Mouse (Mus musculus): ENCODE measurements at regions not wholly inside any gene's neighbourhood (a gene's known extent, or its start where the extent isn't known, plus 50 kb on each side); places are given as distances from the start of the nearest gene placed in this dataset.
"Not testable (repeated sequence)": the region's sequence is repeated elsewhere in the genome, so short reads cannot be mapped to it uniquely, and the experiment has no call there.

DNA sequence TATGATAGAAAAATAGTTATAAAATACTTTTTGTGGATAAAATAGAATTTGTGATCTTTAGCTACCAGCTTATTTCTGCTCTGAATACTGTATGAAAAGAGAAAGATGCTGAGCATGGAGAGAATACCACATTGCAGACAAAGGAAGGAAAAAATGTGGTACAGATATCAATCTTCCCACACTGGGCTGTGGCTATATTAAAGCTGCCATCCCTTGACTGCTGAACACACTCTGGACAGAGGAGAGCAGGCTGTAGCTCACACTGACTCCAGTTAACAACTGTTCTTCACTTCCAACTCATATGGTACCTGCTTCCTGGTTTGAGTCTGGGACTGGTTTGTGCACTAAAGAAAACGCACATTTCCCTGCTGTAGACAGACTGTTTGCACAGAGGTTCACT is 76.7 kb upstream of the Try4 start:
- ATAC-seq (ENCODE audit: extremely low read depth, insufficient number of reproducible peaks, low FRiP score, poor library complexity, severe bottlenecking): no peak

GRCm38 (mm10) chr6:41218415-41218814 is 83.7 kb upstream of the Try4 start:
- ATAC-seq (ENCODE audit: extremely low read depth, insufficient number of reproducible peaks, low FRiP score, poor library complexity, severe bottlenecking): peak; percentile 26; the same call in 1 of the 2 replicates

DNA sequence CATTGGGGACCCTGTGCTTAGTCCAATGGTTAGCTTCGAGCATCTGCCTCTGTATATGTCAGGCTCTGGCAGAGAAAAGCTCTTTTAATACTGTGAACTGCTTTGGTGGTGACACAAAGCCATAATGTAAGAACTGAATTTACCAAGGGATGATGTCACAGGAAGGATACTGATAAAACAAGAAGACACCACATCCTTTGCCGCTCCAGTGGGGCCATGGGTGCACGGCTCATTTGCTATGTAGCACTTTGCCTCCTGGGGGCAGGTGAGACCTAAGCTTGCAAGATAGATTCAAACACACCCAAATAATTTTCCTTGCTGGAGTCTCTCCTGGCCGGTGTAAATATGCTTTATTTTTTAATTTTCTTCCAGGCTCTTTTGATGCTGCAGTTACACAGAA is 86.2 kb upstream of the Try4 start:
- ATAC-seq (ENCODE audit: extremely low read depth, insufficient number of reproducible peaks, low FRiP score, poor library complexity, severe bottlenecking): peak; percentile 44; the same call in 1 of the 2 replicates

- ATAC-seq (ENCODE audit: extremely low read depth, insufficient number of reproducible peaks, low FRiP score, poor library complexity, severe bottlenecking): no peak
Measured at GRCm38 (mm10) chr6:41205864-41206263, 96.2 kb upstream of the Try4 start.

DNA sequence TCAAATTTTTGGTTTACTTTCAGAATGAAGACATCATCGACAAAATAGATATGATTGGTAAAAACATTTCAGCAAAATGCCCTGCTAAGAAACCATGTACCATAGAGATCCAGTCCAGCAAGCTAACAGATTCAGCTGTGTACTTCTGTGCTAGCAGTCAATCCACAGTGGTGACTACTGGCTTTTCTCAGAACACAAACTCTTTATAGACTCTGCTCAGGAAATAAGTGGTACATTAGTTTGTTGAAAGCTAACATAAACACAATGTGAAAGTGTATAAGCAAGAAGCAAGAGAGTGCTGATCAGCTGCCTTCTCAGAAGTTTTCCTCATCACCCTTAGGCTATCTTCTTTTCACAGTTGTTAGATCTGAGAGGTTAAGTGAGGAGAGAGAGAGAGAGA is 99.2 kb upstream of the Try4 start:
- ATAC-seq (ENCODE audit: extremely low read depth, insufficient number of reproducible peaks, low FRiP score, poor library complexity, severe bottlenecking): no peak

DNA sequence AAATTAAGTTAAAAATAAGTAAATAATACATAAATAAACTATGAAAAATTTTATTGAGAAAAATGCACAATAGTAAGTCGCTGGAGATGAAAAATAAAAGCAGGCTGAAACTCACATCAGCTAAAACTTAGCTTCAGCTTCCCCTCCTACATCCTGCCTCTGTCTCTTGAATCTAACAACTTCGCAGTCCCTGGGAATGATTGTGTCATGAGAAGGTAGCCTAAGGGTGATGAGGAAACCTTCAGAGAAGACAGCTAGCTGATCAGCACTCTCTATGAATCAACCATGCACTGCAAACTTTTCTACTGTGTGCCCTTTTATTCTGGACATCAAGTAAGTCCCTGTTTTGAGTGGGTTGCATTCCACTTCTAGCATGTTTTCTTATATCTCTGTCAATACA is 99.8 kb upstream of the Try4 start:
- 0 out of 2 replicates have a peak, but pooled peaks have one; percentile 19 for ATAC-seq (ENCODE audit: extremely low read depth, insufficient number of reproducible peaks, low FRiP score, poor library complexity, severe bottlenecking)

DNA sequence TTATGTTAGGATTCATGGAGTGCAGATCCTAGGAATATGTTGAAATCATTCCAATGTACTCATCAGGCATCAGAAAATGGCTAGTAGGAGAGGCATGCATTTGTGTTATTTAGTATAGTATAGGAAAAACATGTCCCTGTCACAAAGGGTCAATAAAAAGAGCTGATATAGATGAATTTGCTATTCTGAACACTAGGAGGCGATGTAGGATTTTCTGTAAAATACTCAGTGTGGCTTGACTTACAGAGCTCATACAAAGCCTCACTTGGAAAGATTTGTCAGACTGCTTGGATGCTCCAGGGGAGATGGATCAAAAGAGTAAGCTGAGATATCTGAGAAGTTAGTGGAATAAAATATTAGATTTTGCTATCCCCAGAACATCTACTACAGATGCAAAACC is 107.6 kb upstream of the Try4 start:
- ATAC-seq (ENCODE audit: extremely low read depth, insufficient number of reproducible peaks, low FRiP score, poor library complexity, severe bottlenecking): peak; percentile 39; the same call in 1 of the 2 replicates

DNA sequence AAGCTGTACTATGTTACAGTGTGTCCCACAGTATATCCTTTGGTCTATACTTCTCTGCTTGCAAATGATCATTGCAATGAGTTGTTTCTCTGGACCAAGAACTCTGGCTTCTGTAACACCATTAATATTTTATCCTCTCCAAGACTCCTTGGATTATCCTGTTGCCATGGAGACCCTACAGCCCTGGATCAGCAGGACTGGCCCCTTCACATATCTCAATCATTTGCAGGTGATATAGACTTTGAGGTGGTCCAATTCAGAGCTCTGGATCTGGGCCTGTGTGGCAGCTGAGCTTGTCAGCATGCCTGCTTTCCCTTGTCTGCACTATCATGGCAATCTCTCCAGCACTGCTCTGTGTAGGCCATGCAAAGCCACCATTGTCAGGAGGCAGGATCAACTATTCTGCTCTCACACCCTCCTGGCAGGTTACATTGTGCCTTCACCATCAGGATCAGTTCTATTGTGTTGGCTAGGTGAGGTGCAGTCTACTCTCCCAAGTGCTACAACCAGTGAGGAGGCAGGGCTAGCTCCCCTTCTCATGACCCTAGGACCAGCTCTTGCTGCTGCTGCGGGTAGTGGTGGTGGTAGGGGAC is 110.2 kb upstream of the Try4 start:
- ATAC-seq (ENCODE audit: extremely low read depth, insufficient number of reproducible peaks, low FRiP score, poor library complexity, severe bottlenecking): no peak

DNA sequence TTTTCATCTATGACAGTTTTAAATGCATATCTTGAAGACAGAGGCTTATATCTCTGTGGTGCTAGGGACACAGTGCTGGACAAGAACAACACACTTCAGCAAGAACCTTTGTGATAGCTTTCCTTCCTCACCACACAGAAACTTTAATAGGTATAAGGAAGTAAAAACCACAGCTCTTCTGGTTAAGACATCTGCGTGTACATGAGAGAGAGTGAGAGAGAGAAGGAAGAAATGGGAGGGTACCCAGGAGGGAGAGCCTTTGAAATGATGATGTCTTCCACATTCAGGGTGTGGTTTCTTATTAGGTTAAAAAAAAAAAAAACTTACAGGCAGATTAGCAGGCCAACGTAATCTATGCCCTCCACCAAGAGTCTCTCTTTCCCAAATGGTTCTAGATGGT is 113.2 kb upstream of the Try4 start:
- ATAC-seq (ENCODE audit: extremely low read depth, insufficient number of reproducible peaks, low FRiP score, poor library complexity, severe bottlenecking): no peak

DNA sequence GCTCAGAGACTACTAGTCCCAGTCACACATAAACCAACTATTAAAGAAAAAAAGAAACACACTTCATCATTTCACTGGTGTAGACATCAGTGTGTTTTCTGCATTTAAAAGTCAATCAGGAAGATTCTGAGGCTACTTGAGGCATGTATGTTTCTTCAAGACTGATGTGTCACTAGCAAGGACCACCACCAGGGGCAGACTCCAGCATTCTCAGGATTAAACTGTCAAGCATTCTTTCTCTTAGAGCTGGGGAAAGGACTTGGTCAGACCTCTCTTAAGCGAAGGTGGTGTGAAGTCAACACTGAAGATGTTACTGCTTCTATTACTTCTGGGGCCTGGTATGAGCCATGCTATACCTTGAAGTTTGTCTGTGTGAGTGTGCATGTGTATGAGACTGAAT is 114.1 kb upstream of the Try4 start:
- ATAC-seq (ENCODE audit: extremely low read depth, insufficient number of reproducible peaks, low FRiP score, poor library complexity, severe bottlenecking): no peak

DNA sequence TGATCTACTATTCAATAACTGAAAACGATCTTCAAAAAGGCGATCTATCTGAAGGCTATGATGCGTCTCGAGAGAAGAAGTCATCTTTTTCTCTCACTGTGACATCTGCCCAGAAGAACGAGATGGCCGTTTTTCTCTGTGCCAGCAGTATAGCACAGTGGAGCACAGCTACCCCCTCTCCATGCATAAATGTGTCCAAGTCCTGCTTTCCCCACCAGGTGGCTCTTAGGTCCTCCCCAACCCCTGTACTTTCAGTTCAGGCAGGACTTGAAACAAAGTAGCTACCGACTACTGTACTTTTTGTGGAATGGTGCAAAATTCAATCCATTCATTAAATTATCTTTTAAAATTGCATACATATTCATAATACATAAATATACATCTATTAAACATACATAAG is 123.2 kb upstream of the Try4 start:
- ATAC-seq (ENCODE audit: extremely low read depth, insufficient number of reproducible peaks, low FRiP score, poor library complexity, severe bottlenecking): no peak

GRCm38 (mm10) chr6:41178019-41178418 is 124.0 kb upstream of the Try4 start:
- ATAC-seq (ENCODE audit: extremely low read depth, insufficient number of reproducible peaks, low FRiP score, poor library complexity, severe bottlenecking): no peak

DNA sequence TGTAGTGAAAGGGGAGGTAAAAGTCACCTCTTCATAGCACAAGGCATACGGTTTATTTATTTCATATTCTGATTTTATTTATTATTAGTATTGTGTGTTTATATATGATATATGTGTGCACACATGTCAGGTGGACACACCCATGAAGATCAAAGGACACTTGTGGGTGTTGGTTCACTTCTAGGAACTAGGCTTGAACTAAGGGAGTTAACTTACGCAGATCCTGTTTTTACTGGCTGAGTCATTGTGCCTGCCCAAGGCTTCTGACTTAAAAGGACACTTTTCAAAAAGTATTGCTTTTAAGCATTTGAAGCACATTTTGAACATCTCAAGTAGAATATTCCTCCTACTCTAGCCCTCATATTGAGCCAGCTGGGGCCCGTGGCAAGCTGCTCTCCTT is 124.9 kb upstream of the Try4 start:
- no peak for ATAC-seq (ENCODE audit: extremely low read depth, insufficient number of reproducible peaks, low FRiP score, poor library complexity, severe bottlenecking)

DNA sequence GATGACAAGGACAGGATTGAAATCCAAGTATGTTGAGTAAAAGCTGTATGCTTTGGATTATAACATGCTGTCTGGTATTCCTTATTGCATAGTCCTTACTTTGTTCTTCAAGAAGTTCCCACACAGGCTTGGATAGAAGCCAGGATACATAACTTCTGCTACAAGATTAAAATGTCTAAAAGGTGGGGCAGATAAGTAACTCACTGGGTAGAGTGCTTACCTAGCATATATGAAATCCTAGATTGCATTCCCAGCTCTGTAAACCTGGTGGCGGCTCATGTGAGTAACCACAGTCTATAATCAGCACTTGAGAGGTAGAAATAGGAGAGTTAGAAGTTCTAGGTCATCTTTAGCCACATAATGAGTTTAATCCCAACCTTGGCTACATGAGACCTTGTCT is 126.0 kb upstream of the Try4 start:
- ATAC-seq (ENCODE audit: extremely low read depth, insufficient number of reproducible peaks, low FRiP score, poor library complexity, severe bottlenecking): no peak

DNA sequence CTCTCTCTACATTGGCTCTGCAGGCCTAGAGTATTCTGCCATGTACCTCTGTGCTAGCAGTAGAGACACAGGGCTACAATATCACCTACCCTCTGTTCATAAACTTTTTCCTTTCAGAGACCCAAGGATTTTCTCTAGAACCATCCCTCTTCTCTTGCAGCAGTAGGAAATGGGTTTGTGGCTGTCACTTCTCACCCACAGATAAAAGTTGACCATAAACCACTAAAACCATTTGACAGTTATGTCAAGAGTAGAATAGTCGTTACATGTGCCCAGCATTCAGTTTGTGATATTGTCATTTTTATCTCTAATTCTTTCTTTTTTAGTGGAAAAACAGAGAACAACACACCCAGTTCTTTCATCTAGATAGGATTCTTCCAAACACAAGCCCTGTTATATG is 128.2 kb upstream of the 2210010C04Rik start:
- no peak for ATAC-seq (ENCODE audit: extremely low read depth, insufficient number of reproducible peaks, low FRiP score, poor library complexity, severe bottlenecking)

- no peak for ATAC-seq (ENCODE audit: extremely low read depth, insufficient number of reproducible peaks, low FRiP score, poor library complexity, severe bottlenecking)
Measured at GRCm38 (mm10) chr6:41161693-41162092, 126.4 kb upstream of the 2210010C04Rik start.

DNA sequence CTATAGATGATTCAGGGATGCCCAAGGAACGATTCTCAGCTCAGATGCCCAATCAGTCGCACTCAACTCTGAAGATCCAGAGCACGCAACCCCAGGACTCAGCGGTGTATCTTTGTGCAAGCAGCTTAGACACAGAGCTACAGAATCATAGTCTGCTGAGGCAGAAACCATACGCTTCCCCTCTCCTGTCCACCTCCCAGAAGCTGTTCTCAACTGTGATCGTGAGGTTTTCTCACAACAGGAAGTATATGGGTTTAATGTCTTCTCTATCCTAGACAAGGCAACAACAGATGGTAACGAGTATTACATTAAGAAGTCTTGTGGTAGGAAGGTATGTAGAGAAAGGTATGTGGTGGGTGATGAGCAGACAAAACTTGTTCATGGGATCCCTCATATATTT is 116.8 kb upstream of the 2210010C04Rik start:
- ATAC-seq (ENCODE audit: extremely low read depth, insufficient number of reproducible peaks, low FRiP score, poor library complexity, severe bottlenecking): no peak

DNA sequence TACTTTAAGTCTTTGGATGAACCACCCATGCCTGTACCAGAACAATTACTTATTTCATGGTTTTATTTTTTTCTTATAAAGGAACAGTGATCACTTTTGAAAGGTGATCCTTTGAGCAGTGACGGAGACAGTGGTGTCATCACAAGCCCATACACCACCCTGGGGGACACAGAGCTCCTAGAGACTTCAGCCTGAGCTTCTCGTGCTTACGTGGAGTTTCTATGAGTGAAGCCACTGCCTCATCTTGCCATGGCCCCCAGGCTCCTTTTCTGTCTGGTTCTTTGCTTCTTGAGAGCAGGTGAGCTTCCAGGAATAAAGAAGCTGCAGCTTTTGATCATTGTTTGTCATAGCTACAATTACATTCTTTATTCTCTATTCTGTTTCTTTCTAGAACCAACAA is 116.2 kb upstream of the 2210010C04Rik start:
- ATAC-seq (ENCODE audit: extremely low read depth, insufficient number of reproducible peaks, low FRiP score, poor library complexity, severe bottlenecking): no peak

- no peak for ATAC-seq (ENCODE audit: extremely low read depth, insufficient number of reproducible peaks, low FRiP score, poor library complexity, severe bottlenecking)
Measured at GRCm38 (mm10) chr6:41140916-41141315, 105.6 kb upstream of the 2210010C04Rik start.

DNA sequence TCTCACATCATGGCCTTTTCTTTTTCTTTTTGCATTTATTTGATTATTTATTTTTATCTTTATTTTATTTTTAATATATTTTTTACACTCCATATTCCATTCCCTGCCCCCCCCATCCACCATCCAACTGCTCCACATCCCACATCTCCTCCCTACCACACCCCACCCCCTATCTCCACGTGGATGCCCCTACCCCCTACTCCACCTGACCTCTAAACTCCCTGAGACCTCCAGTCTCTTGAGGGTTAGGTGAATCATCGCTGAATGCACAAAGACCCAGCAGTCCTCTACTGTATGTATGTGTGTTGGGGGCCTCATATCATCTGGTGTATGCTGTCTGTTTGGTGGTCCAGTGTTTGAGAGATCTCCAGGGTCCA is 102.1 kb upstream of the 2210010C04Rik start:
- not testable (repeated sequence) for ATAC-seq (ENCODE audit: extremely low read depth, insufficient number of reproducible peaks, low FRiP score, poor library complexity, severe bottlenecking)

- ATAC-seq (ENCODE audit: extremely low read depth, insufficient number of reproducible peaks, low FRiP score, poor library complexity, severe bottlenecking): peak; percentile 85
Measured at GRCm38 (mm10) chr6:41136717-41137400, 101.5 kb upstream of the 2210010C04Rik start.

Measured in neutrophil, adult 5-6 weeks (primary cell).